Mouse (Mus musculus): Measurements from ENCODE around the gene Tex29.

GRCm38 (mm10) chr8:11806252-11806651 lies 34.0 kb upstream of the Tex29 start:
- TF ChIP-seq E2F4 (IDR thresholded peaks at IDR 0.05; ENCODE audit: insufficient read depth) (no peak), REST (IDR thresholded peaks at IDR 0.05; ENCODE audit: insufficient read depth, insufficient read length) (no peak), POLR2A (IDR thresholded peaks at IDR 0.05; ENCODE audit: insufficient read length, low read depth) (no peak), USF1 (IDR thresholded peaks at IDR 0.05; ENCODE audit: low read depth) (no peak), TCF12 (IDR thresholded peaks at IDR 0.05; ENCODE audit: insufficient read depth, poor library complexity, severe bottlenecking) (no peak), MYOG (IDR thresholded peaks at IDR 0.05; ENCODE audit: control insufficient read depth in 1 of 3, insufficient read depth in 1 of 3, insufficient read length in 2 of 3, low read depth in 2 of 3) (no peak), SRF (IDR thresholded peaks at IDR 0.05; ENCODE audit: control insufficient read depth, insufficient read length, low read depth) (no peak), MAX (IDR thresholded peaks at IDR 0.05; ENCODE audit: low read depth) (no peak)
